Mouse (Mus musculus): ENCODE data around the gene Acp2.

The Acp2 gene

GRCm38 (mm10) chr2:91256256-91257125 lies 53.8 kb downstream of the Acp2 start:
- peak; percentile 79 for DNase-seq (ENCODE audit: low read depth, low spot score)

DNA sequence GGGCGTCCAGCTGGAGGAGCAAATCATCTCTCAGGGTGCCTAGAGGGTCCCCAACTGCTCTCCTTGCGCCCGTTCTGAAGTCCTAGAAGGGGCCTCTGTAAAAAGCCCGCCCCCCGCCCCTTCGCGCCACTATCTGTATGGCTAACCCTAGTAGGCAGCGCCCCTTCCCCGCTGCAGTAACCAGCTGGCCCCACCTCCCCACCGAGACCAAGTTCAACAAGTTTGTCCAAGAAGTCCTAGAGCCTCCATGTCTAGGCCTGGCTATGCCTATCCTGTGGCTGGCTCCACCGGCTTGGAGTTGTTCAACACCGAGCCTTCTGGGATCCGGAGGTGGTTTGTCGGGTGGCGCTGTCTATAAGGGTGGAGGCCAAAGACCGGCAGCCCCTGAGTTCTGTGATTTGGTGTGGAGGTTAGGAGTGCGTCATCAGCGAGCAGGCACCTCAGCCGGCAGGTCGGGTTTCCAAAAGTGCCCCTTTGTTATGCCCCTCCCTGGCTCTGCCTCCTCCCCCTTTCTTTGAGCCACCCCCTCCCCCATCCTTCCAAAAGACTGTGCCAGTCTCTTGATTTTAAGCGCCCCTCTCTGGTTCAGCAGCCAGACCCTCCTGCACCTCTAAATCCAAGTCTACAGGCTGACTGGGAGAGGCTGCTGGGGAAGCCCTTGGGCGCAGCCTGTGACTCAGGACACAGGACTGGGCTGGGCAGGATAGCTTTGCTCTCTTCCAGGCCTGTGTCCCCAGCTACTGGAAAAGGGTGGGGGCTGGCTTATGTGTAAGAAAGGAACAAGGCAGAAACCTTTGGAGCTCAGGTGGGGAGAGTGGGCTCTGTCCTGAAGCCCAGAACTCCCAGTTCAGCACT lies 54.7 kb downstream of the Acp2 start:
- DNase-seq (ENCODE audit: low read depth, low spot score): peak; percentile 84

GRCm38 (mm10) chr2:91258054-91258453 lies 55.4 kb downstream of the Acp2 start:
- DNase-seq (ENCODE audit: low read depth, low spot score): no peak

DNA sequence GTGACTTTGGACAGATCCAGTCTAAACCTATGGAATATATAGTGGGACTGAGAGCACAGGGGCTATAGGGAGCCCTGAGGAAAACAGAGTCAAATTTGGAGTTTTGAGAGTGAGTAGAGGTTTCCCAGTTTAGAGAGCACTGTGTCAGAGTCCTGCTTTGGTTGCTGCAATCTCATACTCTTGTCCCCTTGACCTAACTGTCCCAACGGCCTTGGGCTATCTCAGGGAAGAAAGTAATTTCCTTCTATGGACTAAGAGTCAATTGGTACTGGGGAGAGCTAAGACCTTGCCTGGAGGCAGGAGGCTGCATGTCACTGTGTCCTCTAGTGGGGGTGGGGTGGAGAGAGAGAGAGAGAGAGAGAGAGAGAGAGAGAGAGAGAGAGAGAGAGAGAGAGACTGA lies 56.1 kb downstream of the Acp2 start:
- no peak for DNase-seq (ENCODE audit: low read depth, low spot score)

DNA sequence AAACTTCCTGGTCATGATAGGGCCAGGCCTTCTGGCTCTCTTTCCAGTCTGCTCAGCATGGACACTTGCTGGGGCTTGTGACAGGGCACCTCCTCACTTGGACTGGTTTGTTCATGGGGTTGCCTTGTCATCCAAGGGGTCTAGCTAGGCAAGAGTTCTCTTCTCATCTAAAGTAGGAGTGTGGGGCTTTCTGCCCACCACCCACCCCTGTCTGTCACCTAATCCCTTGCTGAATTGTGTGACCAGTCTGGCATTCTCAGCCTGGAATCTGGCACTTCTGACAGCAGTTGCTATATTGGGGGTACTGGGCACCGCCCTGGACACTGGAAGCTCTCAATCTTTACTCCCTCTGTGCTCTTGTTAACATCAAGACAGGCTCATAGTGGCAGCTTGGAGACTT lies 56.8 kb downstream of the Acp2 start:
- no peak for DNase-seq (ENCODE audit: low read depth, low spot score)
